Mouse (Mus musculus) limb, embryonic 13.5 days (tissue): ENCODE results near the gene Hipk2. TPM values are rescaled to one million over a fixed set of nuclear protein-coding genes. Genes with fewer than 3 reads are reported as not detected.

ENCODE experiments used
- ATAC-seq: fragments of 200-750 bp; cut with Nextera tagmentation; 2 replicates; pipeline ENCODE4 v1.8.0; 2017; ENCODE audit warnings: low read depth, moderate number of reproducible peaks, moderate TSS enrichment; ENCODE audit not compliant: low FRiP score
- H3K27ac ChIP-seq: fragments of 300-500 bp; sonication (generic); 2 replicates; pipeline ENCODE4 v1.5.1; 2015; ENCODE audit warnings: inconsistent platforms, mild to moderate bottlenecking, moderate library complexity
- H3K27me3 ChIP-seq: fragments of 300-500 bp; sonication (generic); 2 replicates; pipeline ENCODE4 v1.6.1; 2015; ENCODE audit warnings: mild to moderate bottlenecking, inconsistent platforms
- H3K36me3 ChIP-seq: fragments of 300-500 bp; sonication (generic); 2 replicates; pipeline ENCODE4 v1.6.1; 2015; ENCODE audit warnings: inconsistent platforms, mild to moderate bottlenecking, moderate library complexity
- H3K4me1 ChIP-seq: fragments of 300-500 bp; sonication (generic); 2 replicates; pipeline ENCODE4 v1.6.1; 2015; ENCODE audit warnings: inconsistent platforms
- H3K4me2 ChIP-seq: fragments of 300-500 bp; sonication (generic); replicated peaks from 2 replicates; pipeline ENCODE4 v1.6.1; 2015; ENCODE audit warnings: inconsistent platforms, mild to moderate bottlenecking, moderate library complexity
- H3K4me3 ChIP-seq: fragments of 300-500 bp; sonication (generic); 2 replicates; pipeline ENCODE4 v1.5.1; 2015; ENCODE audit warnings: moderate library complexity, mild to moderate bottlenecking, inconsistent platforms
- H3K9ac ChIP-seq: fragments of 300-500 bp; sonication (generic); 2 replicates; pipeline ENCODE4 v1.6.1; 2015; ENCODE audit warnings: mild to moderate bottlenecking, inconsistent platforms
- H3K9me3 ChIP-seq: fragments of 300-500 bp; sonication (generic); 2 replicates; pipeline ENCODE4 v1.6.1; 2016; ENCODE audit warnings: inconsistent platforms
- WGBS: fragments of 180-500 bp; shearing (Covaris S2); methylation state at CpG from one replicate; pipeline ENCODE4 v1.1.7; 2015; 5-methylcytosine and 5-hydroxymethylcytosine counted together
- polyA plus RNA-seq: library from polyadenylated mRNA; unstranded; fragments of >200 nt; fragmentation: Nextera tagmentation; extraction: Ambion mirVana; gene quantifications from 2 replicates; pipeline ENCODE4 v1.2.1, GENCODE M21; 2015

Gene Hipk2
- polyA plus RNA-seq, 1 experiment from 2014 or later: 19.8 TPM

GRCm38 (mm10) chr6:38821686-38822085 is 54.3 kb downstream of the Hipk2 start:
- Histone ChIP-seq H3K9me3 (no peaks in the 10 kb centered on the region), H3K4me1 (no peaks in the 10 kb centered on the region), H3K27ac (no peak overlapping the region), H3K36me3 (peaks cover 28% of the 10 kb centered on the region), H3K4me3 (no peak overlapping the region), H3K27me3 (no peaks in the 10 kb centered on the region), H3K4me2 (no peak overlapping the region), H3K9ac (no peak overlapping the region)
- no peak for ATAC-seq
- WGBS: 84% methylated on average over 2 of the region's 2 CpGs

GRCm38 (mm10) chr6:38820862-38821261 is 55.1 kb downstream of the Hipk2 start:
- H3K9me3 ChIP-seq: no peaks in the 10 kb centered on the region

GRCm38 (mm10) chr6:38816216-38816615 is 59.7 kb downstream of the Hipk2 start:
- Histone ChIP-seq H3K27me3 (no peaks in the 10 kb centered on the region), H3K4me2 (no peak overlapping the region), H3K4me1 (peaks cover 3% of the 10 kb centered on the region), H3K36me3 (peaks cover 55% of the 10 kb centered on the region), H3K4me3 (no peak overlapping the region), H3K27ac (no peak overlapping the region), H3K9ac (no peak overlapping the region), H3K9me3 (no peaks in the 10 kb centered on the region)
- ATAC-seq: no peak
- WGBS: 92% methylated on average over 1 of the region's 1 CpGs

More at GRCm38 (mm10) chr6:38820862-38821261, 55.1 kb downstream of the Hipk2 start:
- no peaks in the 10 kb centered on the region for H3K27me3 ChIP-seq
- no peak overlapping the region for H3K4me2 ChIP-seq
- peaks cover 37% of the 10 kb centered on the region for H3K36me3 ChIP-seq
- no peak for ATAC-seq
- no peak overlapping the region for H3K27ac ChIP-seq
- no peaks in the 10 kb centered on the region for H3K4me1 ChIP-seq
- no peak overlapping the region for H3K4me3 ChIP-seq
- 97% methylated on average over 1 of the region's 1 CpGs for WGBS
- no peak overlapping the region for H3K9ac ChIP-seq

GRCm38 (mm10) chr6:38815582-38815981 is 60.4 kb downstream of the Hipk2 start:
- WGBS: 69% methylated on average over 2 of the region's 2 CpGs
- no peak overlapping the region for H3K4me3 ChIP-seq
- no peaks in the 10 kb centered on the region for H3K9me3 ChIP-seq
- H3K4me2 ChIP-seq: no peak overlapping the region
- peaks cover 57% of the 10 kb centered on the region for H3K36me3 ChIP-seq
- no peak overlapping the region for H3K9ac ChIP-seq
- H3K4me1 ChIP-seq: peaks cover 9% of the 10 kb centered on the region
- no peak overlapping the region for H3K27ac ChIP-seq
- ATAC-seq: no peak
- no peaks in the 10 kb centered on the region for H3K27me3 ChIP-seq

GRCm38 (mm10) chr6:38814690-38815089 is 61.3 kb downstream of the Hipk2 start:
- Histone ChIP-seq H3K27me3 (no peaks in the 10 kb centered on the region), H3K36me3 (peaks cover 57% of the 10 kb centered on the region), H3K27ac (no peak overlapping the region), H3K9ac (no peak overlapping the region), H3K4me2 (no peak overlapping the region), H3K4me3 (no peak overlapping the region), H3K9me3 (no peaks in the 10 kb centered on the region), H3K4me1 (peaks cover 9% of the 10 kb centered on the region)
- WGBS: 93% methylated on average over 2 of the region's 2 CpGs
- no peak for ATAC-seq

GRCm38 (mm10) chr6:38811459-38812145 is 64.4 kb downstream of the Hipk2 start:
- H3K9ac ChIP-seq: no peak overlapping the region
- no peak overlapping the region for H3K4me2 ChIP-seq
- 68% methylated on average over 4 of the region's 4 CpGs for WGBS
- no peak for ATAC-seq
- H3K4me3 ChIP-seq: no peak overlapping the region
- H3K27me3 ChIP-seq: no peaks in the 10 kb centered on the region
- peaks cover 9% of the 10 kb centered on the region for H3K4me1 ChIP-seq
- no peaks in the 10 kb centered on the region for H3K9me3 ChIP-seq
- no peak overlapping the region for H3K27ac ChIP-seq
- H3K36me3 ChIP-seq: peaks cover 35% of the 10 kb centered on the region

GRCm38 (mm10) chr6:38810121-38810475 is 65.9 kb downstream of the Hipk2 start:
- WGBS: 61% methylated on average over 2 of the region's 2 CpGs
- Histone ChIP-seq H3K9me3 (no peaks in the 10 kb centered on the region), H3K4me3 (no peak overlapping the region), H3K4me1 (peaks cover 9% of the 10 kb centered on the region), H3K27me3 (no peaks in the 10 kb centered on the region), H3K36me3 (peaks cover 35% of the 10 kb centered on the region), H3K9ac (no peak overlapping the region), H3K27ac (no peak overlapping the region), H3K4me2 (no peak overlapping the region)
- ATAC-seq: no peak

GRCm38 (mm10) chr6:38809396-38810120 is 66.4 kb downstream of the Hipk2 start:
- WGBS: 73% methylated on average over 10 of the region's 10 CpGs
- Histone ChIP-seq H3K36me3 (peaks cover 38% of the 10 kb centered on the region), H3K9ac (no peak overlapping the region), H3K4me2 (no peak overlapping the region), H3K4me3 (no peak overlapping the region), H3K27ac (no peak overlapping the region), H3K4me1 (peaks cover 9% of the 10 kb centered on the region), H3K27me3 (no peaks in the 10 kb centered on the region), H3K9me3 (no peaks in the 10 kb centered on the region)
- no peak for ATAC-seq

- Histone ChIP-seq H3K4me1 (peaks cover 9% of the 10 kb centered on the region), H3K9me3 (no peaks in the 10 kb centered on the region), H3K36me3 (peaks cover 43% of the 10 kb centered on the region), H3K4me2 (no peak overlapping the region), H3K27ac (no peak overlapping the region), H3K9ac (no peak overlapping the region), H3K27me3 (no peaks in the 10 kb centered on the region), H3K4me3 (no peak overlapping the region)
- ATAC-seq: no peak
- 91% methylated on average over 4 of the region's 4 CpGs for WGBS
Measured at GRCm38 (mm10) chr6:38808317-38808716, 67.6 kb downstream of the Hipk2 start.

GRCm38 (mm10) chr6:38806963-38807445 is 69.0 kb downstream of the Hipk2 start:
- H3K4me3 ChIP-seq: no peak overlapping the region
- no peaks in the 10 kb centered on the region for H3K27me3 ChIP-seq
- H3K36me3 ChIP-seq: peaks cover 50% of the 10 kb centered on the region
- peaks cover 10% of the 10 kb centered on the region for H3K4me1 ChIP-seq
- H3K9me3 ChIP-seq: no peaks in the 10 kb centered on the region
- H3K4me2 ChIP-seq: no peak overlapping the region
- 76% methylated on average over 4 of the region's 4 CpGs for WGBS
- H3K9ac ChIP-seq: no peak overlapping the region
- H3K27ac ChIP-seq: no peak overlapping the region
- no peak for ATAC-seq

- H3K4me2 ChIP-seq: no peak overlapping the region
- H3K9me3 ChIP-seq: no peaks in the 10 kb centered on the region
- no peak overlapping the region for H3K4me3 ChIP-seq
- no peak overlapping the region for H3K9ac ChIP-seq
- H3K27ac ChIP-seq: no peak overlapping the region
- peaks cover 6% of the 10 kb centered on the region; the same call in 1 of the 2 replicates for H3K4me1 ChIP-seq
- no peaks in the 10 kb centered on the region for H3K27me3 ChIP-seq
- 82% methylated on average over 2 of the region's 2 CpGs for WGBS
- no peak for ATAC-seq
- H3K36me3 ChIP-seq: peaks cover 45% of the 10 kb centered on the region
Measured at GRCm38 (mm10) chr6:38805612-38806011, 70.4 kb downstream of the Hipk2 start.

- H3K9ac ChIP-seq: no peak overlapping the region
- 0 out of 2 replicates have a peak, but pooled peaks cover 6% of the 10 kb centered on the region for H3K4me1 ChIP-seq
- H3K4me3 ChIP-seq: no peak overlapping the region
- 73% methylated on average over 1 of the region's 1 CpGs for WGBS
- no peaks in the 10 kb centered on the region for H3K27me3 ChIP-seq
- no peak overlapping the region for H3K4me2 ChIP-seq
- H3K27ac ChIP-seq: no peak overlapping the region
- H3K9me3 ChIP-seq: no peaks in the 10 kb centered on the region
- peaks cover 37% of the 10 kb centered on the region for H3K36me3 ChIP-seq
- ATAC-seq: no peak
Measured at GRCm38 (mm10) chr6:38801252-38801651, 74.7 kb downstream of the Hipk2 start.
